Mouse (Mus musculus): ENCODE data around the gene Olfr539. TPM values are rescaled to one million over a fixed set of nuclear protein-coding genes. Genes with fewer than 3 reads are reported as not detected.

The Olfr539 gene
- polyA plus RNA-seq (2017; shearing (Covaris generic)), result not detected

GRCm38 (mm10) chr7:140659630-140660029 is at the start of gene Olfr539:
Gene Olfr539, plus strand, starts transcription at chr7:140659930.

GRCm38 (mm10) chr7:140628670-140629069 is 31.1 kb upstream of the Olfr539 start, which contains the start of gene Olfr61:
Gene Olfr61, plus strand, starts transcription at chr7:140628970.

GRCm38 (mm10) chr7:140646152-140646551 is 13.6 kb upstream of the Olfr539 start, which contains the start of gene Olfr53:
Gene Olfr53, plus strand, starts transcription at chr7:140646452.

GRCm38 (mm10) chr7:140681651-140682050 is 21.9 kb downstream of the Olfr539 start, which contains the start of gene Olfr45:
Gene Olfr45, plus strand, starts transcription at chr7:140681951.

GRCm38 (mm10) chr7:140696967-140697366 is 37.2 kb downstream of the Olfr539 start, which contains the start of gene Olfr541:
Gene Olfr541, plus strand, starts transcription at chr7:140697267.

Other genes starting within 250 kb of the Olfr539 start
- gene Olfr532, start 238.3 kb upstream of the Olfr539 start, polyA plus RNA-seq (2017; shearing (Covaris generic)), result not detected
- gene Olfr533, start 196.6 kb upstream of the Olfr539 start, polyA plus RNA-seq (2017; shearing (Covaris generic)), result not detected
- gene Olfr535, start 175.7 kb upstream of the Olfr539 start, polyA plus RNA-seq (2017; shearing (Covaris generic)), result not detected
- gene Olfr536, start 152.5 kb upstream of the Olfr539 start, polyA plus RNA-seq (2017; shearing (Covaris generic)), result not detected
- gene Olfr538, start 92.0 kb upstream of the Olfr539 start, polyA plus RNA-seq (2017; shearing (Covaris generic)), result not detected
- gene Olfr46, start 58.7 kb upstream of the Olfr539 start, polyA plus RNA-seq (2017; shearing (Covaris generic)), result not detected
- gene Olfr61, start 31.0 kb upstream of the Olfr539 start, polyA plus RNA-seq (2017; shearing (Covaris generic)), result not detected
- gene Olfr53, start 13.5 kb upstream of the Olfr539 start, polyA plus RNA-seq (2017; shearing (Covaris generic)), result not detected
- gene Olfr45, start 22.0 kb downstream of the Olfr539 start, polyA plus RNA-seq (2017; shearing (Covaris generic)), result 0.09 TPM
- gene Olfr541, start 37.3 kb downstream of the Olfr539 start, polyA plus RNA-seq (2017; shearing (Covaris generic)), result not detected
- gene Cyp2e1, start 103.8 kb downstream of the Olfr539 start, polyA plus RNA-seq (2017; shearing (Covaris generic)), result not detected
- gene Syce1, start 127.9 kb downstream of the Olfr539 start, polyA plus RNA-seq (2017; shearing (Covaris generic)), result 0.18 TPM
- gene Zfp941, start 162.2 kb downstream of the Olfr539 start, polyA plus RNA-seq (2017; shearing (Covaris generic)), result 0.23 TPM
- gene Urah, start 175.1 kb downstream of the Olfr539 start, polyA plus RNA-seq (2017; shearing (Covaris generic)), result not detected
- gene Scgb1c1, start 185.6 kb downstream of the Olfr539 start, polyA plus RNA-seq (2017; shearing (Covaris generic)), result not detected
- not detected for gene Odf3, start 187.9 kb downstream of the Olfr539 start, polyA plus RNA-seq (2017; shearing (Covaris generic))
- gene Gm45785, start 196.4 kb downstream of the Olfr539 start, polyA plus RNA-seq (2017; shearing (Covaris generic)), result not detected
- 138 TPM for gene Ric8a, start 197.0 kb downstream of the Olfr539 start, polyA plus RNA-seq (2017; shearing (Covaris generic))
- 52.1 TPM for gene Bet1l, start 197.6 kb downstream of the Olfr539 start, polyA plus RNA-seq (2017; shearing (Covaris generic))
- gene Psmd13, start 222.0 kb downstream of the Olfr539 start, polyA plus RNA-seq (2017; shearing (Covaris generic)), result 226 TPM
- 10.2 TPM for gene Sirt3, start 222.4 kb downstream of the Olfr539 start, polyA plus RNA-seq (2017; shearing (Covaris generic))
- not detected for gene Cox8b, start 240.5 kb downstream of the Olfr539 start, polyA plus RNA-seq (2017; shearing (Covaris generic))